Mouse (Mus musculus): Measurements from ENCODE around the gene Nudc. TPM values are rescaled to one million over a fixed set of nuclear protein-coding genes. Genes with fewer than 3 reads are reported as not detected.

Gene Nudc
- polyA plus RNA-seq (2015; fragmentation: Nextera tagmentation; extraction: Ambion mirVana) = 300 and 313 TPM in 2 replicates

GRCm38 (mm10) chr4:133545272-133546231 is at the start of gene Nudc:
Nudc (minus strand) TSS chr4:133545996.
- peaks cover 10% of the 10 kb centered on the region; the same call in 1 of the 2 replicates for H3K36me3 ChIP-seq
- H3K27ac ChIP-seq = peak within 1 kb of the TSS; percentile 82
- peak within 1 kb of the TSS; percentile 74 for H3K4me2 ChIP-seq
- H3K4me1 ChIP-seq = peaks cover 18% of the 10 kb centered on the region
- ATAC-seq (ENCODE audit: borderline replicate concordance, extremely low read depth, low FRiP score, low TSS enrichment) = peak; percentile 96
- no peaks in the 10 kb centered on the region for H3K27me3 ChIP-seq
- peak within 1 kb of the TSS; percentile 100 for H3K4me3 ChIP-seq
- under 1% methylated on average over 74 of the region's 77 CpGs for WGBS
- H3K9ac ChIP-seq = peak within 1 kb of the TSS; percentile 91
- H3K9me3 ChIP-seq = no peaks in the 10 kb centered on the region; the same call in 1 of the 2 replicates

DNA sequence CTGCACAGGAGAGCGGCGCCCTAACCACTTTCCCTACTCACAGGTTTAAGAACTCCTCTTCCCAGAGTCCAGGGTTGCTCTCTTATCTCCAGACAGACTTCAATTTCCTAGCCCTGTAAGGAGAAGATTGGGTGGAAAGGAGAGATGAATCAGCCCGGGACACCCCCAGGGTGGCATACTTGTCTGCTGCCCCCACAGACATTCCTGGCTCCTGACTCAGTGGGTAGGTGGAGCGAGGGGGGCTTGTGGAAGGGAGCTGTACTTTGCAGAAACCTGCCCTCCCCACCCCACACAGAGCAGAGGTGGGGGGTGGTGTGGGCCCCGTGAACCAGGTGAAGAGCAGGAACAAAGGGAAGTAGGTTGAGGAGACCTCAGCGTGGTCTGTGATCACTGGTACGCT is 49.7 kb upstream of the Nudc start:
- ATAC-seq (ENCODE audit: borderline replicate concordance, extremely low read depth, low FRiP score, low TSS enrichment) = no peak
- no peaks in the 10 kb centered on the region for H3K9me3 ChIP-seq

DNA sequence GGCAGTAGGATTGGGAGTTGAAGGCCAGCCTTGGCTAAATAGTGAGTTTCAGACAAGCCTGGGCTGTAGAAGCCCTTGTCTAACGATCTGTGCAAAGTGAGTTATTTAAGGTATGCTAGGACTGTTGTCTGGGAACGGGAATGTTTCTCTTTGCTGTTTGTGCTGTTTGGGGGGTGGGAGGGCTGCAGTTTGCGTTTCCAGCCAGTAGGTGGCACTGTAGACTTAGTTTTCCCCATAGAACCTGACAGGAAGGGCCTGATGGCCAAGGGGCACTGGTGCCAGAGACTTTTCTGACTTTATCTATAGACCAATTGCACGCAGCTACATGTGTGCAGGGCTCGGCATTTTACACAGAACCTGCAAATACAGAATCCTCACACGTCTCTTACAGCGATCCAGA is 46.8 kb upstream of the Nudc start:
- WGBS = 27% methylated on average over 7 of the region's 7 CpGs
- H3K27ac ChIP-seq = 0 out of 2 replicates have a peak overlapping the region, but pooled peaks have one; percentile 5
- H3K9ac ChIP-seq = no peak overlapping the region
- H3K9me3 ChIP-seq = no peaks in the 10 kb centered on the region
- no peak overlapping the region for H3K4me2 ChIP-seq
- peaks cover 38% of the 10 kb centered on the region for H3K36me3 ChIP-seq
- H3K27me3 ChIP-seq = no peaks in the 10 kb centered on the region
- ATAC-seq (ENCODE audit: borderline replicate concordance, extremely low read depth, low FRiP score, low TSS enrichment) = no peak; the same call in 1 of the 2 replicates
- H3K4me1 ChIP-seq = no peaks in the 10 kb centered on the region
- no peak overlapping the region for H3K4me3 ChIP-seq

More for the DNA sequence above, 49.7 kb upstream of the Nudc start:
- Histone ChIP-seq H3K27ac (no peak overlapping the region), H3K36me3 (peaks cover 17% of the 10 kb centered on the region), H3K27me3 (peaks cover 13% of the 10 kb centered on the region), H3K4me2 (no peak overlapping the region), H3K4me1 (peaks cover 19% of the 10 kb centered on the region), H3K4me3 (no peak overlapping the region), H3K9ac (no peak overlapping the region)
- 49% methylated on average over 7 of the region's 7 CpGs for WGBS

GRCm38 (mm10) chr4:133584059-133584951 is 38.5 kb upstream of the Nudc start, which contains the start of gene Gpn2:
Gpn2 (plus strand) TSS chr4:133584362.
- Histone ChIP-seq H3K4me3 (peak within 1 kb of the TSS; percentile 88), H3K9me3 (no peaks in the 10 kb centered on the region), H3K4me2 (peak within 1 kb of the TSS; percentile 94), H3K4me1 (peaks cover 13% of the 10 kb centered on the region), H3K36me3 (peaks cover 47% of the 10 kb centered on the region), H3K9ac (peak within 1 kb of the TSS; percentile 81), H3K27me3 (no peaks in the 10 kb centered on the region), H3K27ac (peak within 1 kb of the TSS; percentile 63)
- peak; percentile 81; the same call in 1 of the 2 replicates for ATAC-seq (ENCODE audit: borderline replicate concordance, extremely low read depth, low FRiP score, low TSS enrichment)
- under 1% methylated on average over 63 of the region's 65 CpGs for WGBS

GRCm38 (mm10) chr4:133583690-133584058 is 37.9 kb upstream of the Nudc start:
- peak overlapping the region; percentile 88 for H3K4me3 ChIP-seq
- H3K9me3 ChIP-seq = no peaks in the 10 kb centered on the region
- peaks cover 49% of the 10 kb centered on the region for H3K36me3 ChIP-seq
- no peaks in the 10 kb centered on the region for H3K27me3 ChIP-seq
- H3K27ac ChIP-seq = peak overlapping the region; percentile 63
- WGBS = 58% methylated on average over 6 of the region's 6 CpGs
- ATAC-seq (ENCODE audit: borderline replicate concordance, extremely low read depth, low FRiP score, low TSS enrichment) = peak; percentile 47; the same call in 1 of the 2 replicates
- H3K4me1 ChIP-seq = peaks cover 13% of the 10 kb centered on the region
- H3K9ac ChIP-seq = peak overlapping the region; percentile 81
- H3K4me2 ChIP-seq = peak overlapping the region; percentile 94

GRCm38 (mm10) chr4:133577983-133578382 is 32.2 kb upstream of the Nudc start:
- Histone ChIP-seq H3K4me3 (no peak overlapping the region), H3K9ac (no peak overlapping the region), H3K27ac (no peak overlapping the region), H3K9me3 (no peaks in the 10 kb centered on the region), H3K4me2 (no peak overlapping the region), H3K4me1 (peaks cover 16% of the 10 kb centered on the region), H3K27me3 (no peaks in the 10 kb centered on the region), H3K36me3 (peaks cover 38% of the 10 kb centered on the region)
- 74% methylated on average over 12 of the region's 12 CpGs for WGBS
- no peak for ATAC-seq (ENCODE audit: borderline replicate concordance, extremely low read depth, low FRiP score, low TSS enrichment)

DNA sequence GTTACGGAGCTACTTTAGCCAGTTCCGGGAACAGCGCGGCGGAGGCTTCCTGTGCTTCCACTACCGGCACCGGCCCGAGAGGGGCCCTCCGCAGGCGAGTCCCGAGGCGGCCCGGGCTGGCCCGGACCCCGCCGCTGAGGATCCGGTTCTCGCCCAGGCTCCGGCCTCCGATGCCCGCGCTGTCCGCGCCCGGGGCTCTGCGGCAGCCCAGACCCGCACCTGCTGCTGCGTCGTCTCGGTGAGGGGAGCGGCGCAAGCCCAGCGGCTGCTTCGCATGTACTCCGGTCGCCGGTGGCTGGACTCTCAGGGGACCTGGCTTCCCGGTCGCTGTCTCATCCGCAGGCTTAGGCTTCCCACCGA is 29.0 kb upstream of the Nudc start:
- ATAC-seq (ENCODE audit: borderline replicate concordance, extremely low read depth, low FRiP score, low TSS enrichment) = no peak
- Histone ChIP-seq H3K27ac (peak overlapping the region; percentile 82; the same call in 1 of the 2 replicates), H3K27me3 (no peaks in the 10 kb centered on the region), H3K4me2 (peak overlapping the region; percentile 91), H3K4me1 (peaks cover 16% of the 10 kb centered on the region), H3K9me3 (no peaks in the 10 kb centered on the region), H3K4me3 (peak overlapping the region; percentile 76), H3K9ac (peak overlapping the region; percentile 70), H3K36me3 (peaks cover 18% of the 10 kb centered on the region; the same call in 1 of the 2 replicates)
- under 1% methylated on average over 41 of the region's 41 CpGs for WGBS

- Histone ChIP-seq H3K4me2 (peak within 1 kb of the TSS; percentile 91), H3K9me3 (no peaks in the 10 kb centered on the region), H3K9ac (peak within 1 kb of the TSS; percentile 70), H3K36me3 (peaks cover 14% of the 10 kb centered on the region; the same call in 1 of the 2 replicates), H3K4me3 (peak within 1 kb of the TSS; percentile 76), H3K4me1 (peaks cover 16% of the 10 kb centered on the region), H3K27ac (peak within 1 kb of the TSS; percentile 82), H3K27me3 (no peaks in the 10 kb centered on the region)
- 5% methylated on average over 44 of the region's 44 CpGs for WGBS
- ATAC-seq (ENCODE audit: borderline replicate concordance, extremely low read depth, low FRiP score, low TSS enrichment) = peak; percentile 89
Measured at GRCm38 (mm10) chr4:133574070-133574842, 28.5 kb upstream of the Nudc start, which contains the start of gene Gpatch3. Gpatch3 (plus strand) TSS chr4:133574745.

- Histone ChIP-seq H3K27me3 (no peaks in the 10 kb centered on the region), H3K36me3 (no peaks in the 10 kb centered on the region), H3K9me3 (no peaks in the 10 kb centered on the region), H3K4me3 (no peak overlapping the region), H3K4me2 (no peak overlapping the region), H3K9ac (no peak overlapping the region), H3K4me1 (peaks cover 6% of the 10 kb centered on the region), H3K27ac (no peak overlapping the region)
- whole genome bisulfite sequencing = 50% methylated on average over 10 of the region's 10 CpGs
- no peak for ATAC-seq (ENCODE audit: borderline replicate concordance, extremely low read depth, low FRiP score, low TSS enrichment)
Measured at GRCm38 (mm10) chr4:133570066-133570466, 24.3 kb upstream of the Nudc start.

GRCm38 (mm10) chr4:133569291-133570065 is 23.7 kb upstream of the Nudc start:
- no peak for ATAC-seq (ENCODE audit: borderline replicate concordance, extremely low read depth, low FRiP score, low TSS enrichment)
- H3K4me2 ChIP-seq = no peak overlapping the region
- no peaks in the 10 kb centered on the region for H3K27me3 ChIP-seq
- H3K9me3 ChIP-seq = no peaks in the 10 kb centered on the region
- H3K36me3 ChIP-seq = no peaks in the 10 kb centered on the region
- H3K27ac ChIP-seq = no peak overlapping the region
- no peak overlapping the region for H3K9ac ChIP-seq
- WGBS = 82% methylated on average over 10 of the region's 10 CpGs
- peaks cover 6% of the 10 kb centered on the region for H3K4me1 ChIP-seq
- no peak overlapping the region for H3K4me3 ChIP-seq
